Mouse (Mus musculus) neural tube, embryonic 12.5 days (tissue): ENCODE data around the gene Aak1. TPM values are rescaled to one million over a fixed set of nuclear protein-coding genes. Genes with fewer than 3 reads are reported as not detected.
"Not testable (repeated sequence)": the region's sequence is repeated elsewhere in the genome, so short reads cannot be mapped to it uniquely, and the experiment has no call there.

Source experiments
- ATAC-seq: fragments of 200-750 bp; cut with Nextera tagmentation; 2 replicates; pipeline ENCODE4 v1.8.0; 2017; ENCODE audit warnings: low read depth, mild to moderate bottlenecking, moderate TSS enrichment, moderate library complexity; ENCODE audit not compliant: low FRiP score
- H3K27ac ChIP-seq: fragments of 300-500 bp; sonication (generic); 2 replicates; pipeline ENCODE4 v1.5.1; 2016
- H3K27me3 ChIP-seq: fragments of 300-500 bp; sonication (generic); replicated peaks from 2 replicates; pipeline ENCODE4 v1.6.1; 2016; ENCODE audit warnings: mild to moderate bottlenecking
- H3K36me3 ChIP-seq: fragments of 300-500 bp; sonication (generic); 2 replicates; pipeline ENCODE4 v1.6.1; 2016; ENCODE audit warnings: mild to moderate bottlenecking
- H3K4me1 ChIP-seq: fragments of 300-500 bp; sonication (generic); 2 replicates; pipeline ENCODE4 v1.6.1; 2016
- H3K4me2 ChIP-seq: fragments of 300-500 bp; sonication (generic); replicated peaks from 2 replicates; pipeline ENCODE4 v1.6.1; 2016; ENCODE audit warnings: mild to moderate bottlenecking
- H3K4me3 ChIP-seq: fragments of 300-500 bp; sonication (generic); 2 replicates; pipeline ENCODE4 v1.5.1; 2016
- H3K9ac ChIP-seq: fragments of 300-500 bp; sonication (generic); 2 replicates; pipeline ENCODE4 v1.6.1; 2016; ENCODE audit warnings: mild to moderate bottlenecking
- H3K9me3 ChIP-seq: fragments of 300-500 bp; sonication (generic); 2 replicates; pipeline ENCODE4 v1.6.1; 2016; ENCODE audit warnings: mild to moderate bottlenecking
- WGBS: fragments of 180-500 bp; shearing (Covaris S2); methylation state at CpG from one replicate; pipeline ENCODE4 v1.1.7; 2016; 5-methylcytosine and 5-hydroxymethylcytosine counted together
- polyA plus RNA-seq: library from polyadenylated mRNA; unstranded; fragments of >200 nt; fragmentation: Nextera tagmentation; extraction: Ambion mirVana; gene quantifications from 2 replicates; pipeline ENCODE4 v1.2.1, GENCODE M21; 2016

Gene Aak1
- polyA plus RNA-seq, 1 experiment from 2014 or later = 34.6 TPM

DNA sequence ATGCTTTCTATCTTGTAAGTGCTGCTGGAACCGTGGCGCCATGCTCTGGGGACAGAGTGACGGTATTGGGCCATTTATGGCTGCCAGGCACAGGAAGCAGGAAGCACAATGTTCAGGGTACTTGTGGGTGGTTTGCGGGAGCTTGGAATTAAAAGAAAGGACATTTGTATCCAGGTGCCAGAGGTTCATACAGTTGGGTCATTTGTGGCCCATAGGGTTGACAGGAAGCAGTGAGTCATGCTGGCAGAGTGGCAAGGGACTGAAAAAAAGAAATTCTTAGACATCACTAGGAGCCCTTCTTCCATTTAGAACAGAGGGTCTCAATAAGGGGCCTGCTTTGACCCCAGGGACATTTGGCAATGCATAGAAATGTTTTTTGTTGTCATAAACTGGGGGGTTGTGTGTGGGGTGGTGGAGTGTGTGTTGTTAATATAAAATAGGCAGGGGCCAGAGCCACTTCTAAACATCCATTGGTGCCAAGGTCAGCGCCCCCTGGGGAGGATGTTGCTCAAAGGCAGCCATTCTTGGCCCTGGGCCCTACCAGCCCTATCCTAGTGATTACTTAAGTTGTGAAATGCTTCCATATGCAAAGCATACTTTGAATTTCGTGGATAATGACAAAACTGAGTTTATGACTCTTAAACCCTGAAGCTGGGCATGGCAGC lies 25.5 kb downstream of the Aak1 start:
- Histone ChIP-seq H3K4me2 (no peak overlapping the region), H3K9ac (no peak overlapping the region), H3K4me3 (no peak overlapping the region), H3K36me3 (no peaks in the 10 kb centered on the region), H3K9me3 (no peaks in the 10 kb centered on the region), H3K27ac (no peak overlapping the region), H3K4me1 (peaks cover 7% of the 10 kb centered on the region; the same call in 1 of the 2 replicates), H3K27me3 (no peaks in the 10 kb centered on the region)
- no peak for ATAC-seq
- WGBS = 87% methylated on average over 6 of the region's 6 CpGs

- WGBS = 24% methylated on average over 1 of the region's 1 CpGs
Measured at GRCm38 (mm10) chr6:86876451-86876850, 27.1 kb downstream of the Aak1 start.

DNA sequence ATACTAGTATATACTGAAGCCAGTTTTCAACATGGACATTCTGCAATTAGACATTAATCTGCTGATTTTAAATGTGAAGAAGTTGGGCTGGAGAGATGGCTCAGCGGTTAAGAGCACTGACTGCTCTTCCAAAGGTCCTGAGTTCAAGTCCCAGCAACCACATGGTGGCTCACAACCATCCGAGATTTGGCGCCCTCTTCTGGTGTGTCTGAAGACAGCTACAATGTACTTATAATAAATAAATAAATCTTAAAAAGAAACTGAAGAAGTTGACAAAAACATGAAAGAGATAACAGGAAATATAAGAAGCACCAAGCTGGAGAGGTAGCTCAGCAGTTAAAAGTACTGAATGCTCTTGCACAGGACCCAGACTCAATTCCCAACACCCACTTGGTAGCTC lies 29.3 kb downstream of the Aak1 start:
- 91% methylated on average over 3 of the region's 3 CpGs for WGBS
- not testable (repeated sequence) for H3K4me3 ChIP-seq, H3K36me3 ChIP-seq, H3K27me3 ChIP-seq, H3K9me3 ChIP-seq, H3K9ac ChIP-seq, H3K4me1 ChIP-seq, H3K4me2 ChIP-seq, H3K27ac ChIP-seq, ATAC-seq

More at GRCm38 (mm10) chr6:86876451-86876850, 27.1 kb downstream of the Aak1 start:
- H3K9me3 ChIP-seq = no peaks in the 10 kb centered on the region
- ATAC-seq = no peak
- H3K4me1 ChIP-seq = peaks cover 7% of the 10 kb centered on the region; the same call in 1 of the 2 replicates
- no peak overlapping the region for H3K27ac ChIP-seq
- H3K27me3 ChIP-seq = no peaks in the 10 kb centered on the region
- H3K36me3 ChIP-seq = no peaks in the 10 kb centered on the region
- H3K9ac ChIP-seq = no peak overlapping the region
- no peak overlapping the region for H3K4me2 ChIP-seq
- H3K4me3 ChIP-seq = no peak overlapping the region

DNA sequence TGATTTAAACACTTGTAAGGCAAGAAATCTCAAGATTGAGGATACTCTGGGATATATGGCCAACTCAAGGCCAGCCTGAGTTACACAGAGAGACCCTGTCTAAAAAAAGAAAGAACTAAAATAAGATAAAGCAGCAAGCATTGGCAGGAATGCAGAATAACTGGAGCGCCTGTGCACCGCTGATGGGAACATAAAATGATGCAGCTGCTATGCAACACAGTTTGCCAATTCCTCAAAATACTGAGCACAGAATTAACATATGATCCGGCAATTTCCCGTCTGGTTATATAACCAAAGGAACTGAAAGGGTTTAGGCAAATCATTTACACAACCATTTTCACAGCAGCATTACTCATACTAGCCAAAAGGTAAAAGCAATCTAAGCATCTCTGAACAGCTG lies 30.0 kb downstream of the Aak1 start:
- no peak for ATAC-seq
- no peaks in the 10 kb centered on the region for H3K9me3 ChIP-seq
- H3K4me3 ChIP-seq = no peak overlapping the region
- peaks cover 7% of the 10 kb centered on the region; the same call in 1 of the 2 replicates for H3K4me1 ChIP-seq
- WGBS = 94% methylated on average over 4 of the region's 4 CpGs
- H3K27me3 ChIP-seq = no peaks in the 10 kb centered on the region
- no peak overlapping the region for H3K9ac ChIP-seq
- H3K36me3 ChIP-seq = no peaks in the 10 kb centered on the region
- H3K27ac ChIP-seq = no peak overlapping the region
- H3K4me2 ChIP-seq = no peak overlapping the region

DNA sequence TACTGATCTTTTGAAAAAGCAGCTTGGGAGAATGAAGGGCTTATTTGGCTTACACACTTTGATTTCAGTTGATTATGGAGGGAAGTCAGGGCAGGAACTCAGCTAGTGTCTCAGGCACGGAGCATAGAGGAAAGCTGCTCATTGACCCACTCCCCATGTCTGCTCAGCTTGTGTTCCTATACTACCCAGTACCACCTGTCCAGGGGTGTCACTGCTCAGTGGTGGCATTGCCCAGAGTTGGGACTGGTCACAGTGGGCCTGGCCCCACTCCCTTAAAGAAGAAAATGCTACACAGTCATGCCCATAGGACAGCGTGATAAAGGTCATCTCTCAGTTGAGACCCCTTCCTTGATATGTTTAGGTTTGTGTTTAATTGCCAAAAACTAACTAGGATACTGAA lies 34.9 kb downstream of the Aak1 start:
- Histone ChIP-seq H3K4me3 (no peak overlapping the region), H3K9me3 (no peaks in the 10 kb centered on the region), H3K27ac (no peak overlapping the region), H3K36me3 (no peaks in the 10 kb centered on the region), H3K4me2 (no peak overlapping the region), H3K4me1 (no peaks in the 10 kb centered on the region), H3K9ac (no peak overlapping the region), H3K27me3 (no peaks in the 10 kb centered on the region)
- WGBS = 88% methylated on average over 2 of the region's 2 CpGs
- no peak for ATAC-seq

DNA sequence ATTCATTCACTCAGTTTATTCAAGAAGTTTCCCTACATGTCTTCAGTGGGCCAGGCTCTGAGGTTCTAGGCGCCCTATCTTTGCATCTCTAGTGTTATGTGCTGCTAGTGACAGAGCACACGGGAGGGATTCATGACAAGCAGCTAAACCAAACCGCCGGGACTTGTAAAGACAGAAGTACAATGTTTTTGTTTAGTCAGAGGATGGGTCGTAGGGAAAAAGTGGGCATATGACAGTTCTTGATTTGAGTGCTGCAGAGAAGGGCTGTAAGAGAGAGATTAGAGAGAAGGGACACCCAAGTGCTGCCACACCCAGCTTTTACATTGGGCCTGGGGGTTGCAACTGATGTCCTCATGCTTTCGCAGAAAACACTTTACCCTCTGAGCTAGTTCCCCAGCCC lies 35.4 kb downstream of the Aak1 start:
- no peak overlapping the region for H3K4me3 ChIP-seq
- no peak overlapping the region for H3K9ac ChIP-seq
- H3K36me3 ChIP-seq = no peaks in the 10 kb centered on the region
- no peak for ATAC-seq
- H3K4me2 ChIP-seq = no peak overlapping the region
- H3K4me1 ChIP-seq = no peaks in the 10 kb centered on the region
- no peak overlapping the region for H3K27ac ChIP-seq
- no peaks in the 10 kb centered on the region for H3K27me3 ChIP-seq
- WGBS = 92% methylated on average over 6 of the region's 6 CpGs
- H3K9me3 ChIP-seq = no peaks in the 10 kb centered on the region

- WGBS = 87% methylated on average over 6 of the region's 6 CpGs
- H3K36me3 ChIP-seq = peaks cover 3% of the 10 kb centered on the region; the same call in 1 of the 2 replicates
- no peak overlapping the region for H3K27ac ChIP-seq
- no peak overlapping the region for H3K4me3 ChIP-seq
- H3K27me3 ChIP-seq = no peaks in the 10 kb centered on the region
- ATAC-seq = no peak
- no peaks in the 10 kb centered on the region for H3K9me3 ChIP-seq
- H3K4me2 ChIP-seq = no peak overlapping the region
- no peak overlapping the region for H3K9ac ChIP-seq
- no peaks in the 10 kb centered on the region for H3K4me1 ChIP-seq
Measured at GRCm38 (mm10) chr6:86885816-86886529, 36.7 kb downstream of the Aak1 start.

GRCm38 (mm10) chr6:86886803-86887202 lies 37.5 kb downstream of the Aak1 start:
- Histone ChIP-seq H3K9me3 (no peaks in the 10 kb centered on the region), H3K36me3 (peaks cover 3% of the 10 kb centered on the region; the same call in 1 of the 2 replicates), H3K4me2 (no peak overlapping the region), H3K4me3 (no peak overlapping the region), H3K9ac (no peak overlapping the region), H3K27ac (no peak overlapping the region), H3K4me1 (no peaks in the 10 kb centered on the region), H3K27me3 (no peaks in the 10 kb centered on the region)
- ATAC-seq = no peak
- WGBS = 88% methylated on average over 4 of the region's 4 CpGs

GRCm38 (mm10) chr6:86897520-86897919 lies 48.2 kb downstream of the Aak1 start:
- no peak for ATAC-seq
- H3K9ac ChIP-seq = no peak overlapping the region
- no peaks in the 10 kb centered on the region for H3K36me3 ChIP-seq
- H3K9me3 ChIP-seq = no peaks in the 10 kb centered on the region
- H3K27ac ChIP-seq = no peak overlapping the region
- no peak overlapping the region for H3K4me2 ChIP-seq
- 95% methylated on average over 6 of the region's 6 CpGs for WGBS
- no peaks in the 10 kb centered on the region for H3K27me3 ChIP-seq
- no peak overlapping the region for H3K4me3 ChIP-seq
- H3K4me1 ChIP-seq = no peaks in the 10 kb centered on the region

DNA sequence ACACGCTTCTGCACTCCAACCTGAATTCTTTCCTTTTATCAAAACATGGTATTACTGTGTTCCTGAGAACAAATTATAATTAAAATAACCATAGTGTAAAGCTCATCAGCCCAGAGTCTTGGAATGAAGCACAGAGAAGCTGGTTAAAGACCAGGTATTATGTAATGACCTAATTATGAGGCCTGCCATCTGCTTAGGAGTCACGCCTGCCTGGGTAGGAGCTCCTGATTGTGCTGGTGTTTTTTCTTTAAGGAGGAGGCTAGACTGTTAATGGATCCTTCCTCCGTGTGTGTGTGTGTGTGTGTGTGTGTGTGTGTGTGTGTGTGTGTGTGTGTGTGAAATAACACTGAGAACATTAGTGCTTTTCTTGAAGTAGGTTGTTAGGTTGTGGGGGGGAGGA lies 49.7 kb downstream of the Aak1 start:
- H3K36me3 ChIP-seq = no peaks in the 10 kb centered on the region
- no peak overlapping the region for H3K4me3 ChIP-seq
- H3K9ac ChIP-seq = no peak overlapping the region
- 65% methylated on average over 3 of the region's 3 CpGs for WGBS
- no peak for ATAC-seq
- no peaks in the 10 kb centered on the region for H3K27me3 ChIP-seq
- H3K4me1 ChIP-seq = no peaks in the 10 kb centered on the region
- no peak overlapping the region for H3K4me2 ChIP-seq
- H3K9me3 ChIP-seq = no peaks in the 10 kb centered on the region
- H3K27ac ChIP-seq = no peak overlapping the region

DNA sequence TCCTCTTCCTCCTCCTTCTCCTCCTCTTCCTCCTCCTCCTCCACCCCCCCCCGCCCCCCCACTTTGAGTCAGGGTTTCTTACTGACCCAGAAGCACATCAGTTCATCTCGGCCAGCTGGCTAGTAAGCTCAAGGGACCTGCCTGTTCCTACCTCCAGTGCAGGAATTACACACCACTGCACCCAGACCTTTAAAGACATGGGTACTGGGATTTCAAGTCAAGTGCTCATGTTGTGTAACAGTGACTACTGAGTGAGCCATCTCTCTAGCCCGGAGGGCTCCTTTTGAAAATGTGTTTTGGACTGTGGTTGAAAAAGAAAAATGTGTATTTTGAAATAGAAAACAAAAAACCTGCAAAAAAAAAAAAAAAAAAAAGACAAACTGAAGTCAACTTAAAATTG lies 50.6 kb downstream of the Aak1 start:
- H3K9me3 ChIP-seq = no peaks in the 10 kb centered on the region
- H3K4me1 ChIP-seq = no peaks in the 10 kb centered on the region
- no peak overlapping the region for H3K4me3 ChIP-seq
- 86% methylated on average over 3 of the region's 3 CpGs for WGBS
- no peak overlapping the region for H3K9ac ChIP-seq
- no peak overlapping the region for H3K27ac ChIP-seq
- H3K36me3 ChIP-seq = no peaks in the 10 kb centered on the region
- H3K4me2 ChIP-seq = no peak overlapping the region
- H3K27me3 ChIP-seq = no peaks in the 10 kb centered on the region
- no peak for ATAC-seq

- H3K27me3 ChIP-seq = no peaks in the 10 kb centered on the region
- WGBS = 94% methylated on average over 3 of the region's 3 CpGs
- no peak overlapping the region for H3K4me2 ChIP-seq
- no peaks in the 10 kb centered on the region for H3K36me3 ChIP-seq
- no peaks in the 10 kb centered on the region for H3K9me3 ChIP-seq
- H3K4me1 ChIP-seq = no peaks in the 10 kb centered on the region
- ATAC-seq = no peak
- H3K4me3 ChIP-seq = no peak overlapping the region
- no peak overlapping the region for H3K9ac ChIP-seq
- H3K27ac ChIP-seq = no peak overlapping the region
Measured at GRCm38 (mm10) chr6:86900546-86900945, 51.2 kb downstream of the Aak1 start.

DNA sequence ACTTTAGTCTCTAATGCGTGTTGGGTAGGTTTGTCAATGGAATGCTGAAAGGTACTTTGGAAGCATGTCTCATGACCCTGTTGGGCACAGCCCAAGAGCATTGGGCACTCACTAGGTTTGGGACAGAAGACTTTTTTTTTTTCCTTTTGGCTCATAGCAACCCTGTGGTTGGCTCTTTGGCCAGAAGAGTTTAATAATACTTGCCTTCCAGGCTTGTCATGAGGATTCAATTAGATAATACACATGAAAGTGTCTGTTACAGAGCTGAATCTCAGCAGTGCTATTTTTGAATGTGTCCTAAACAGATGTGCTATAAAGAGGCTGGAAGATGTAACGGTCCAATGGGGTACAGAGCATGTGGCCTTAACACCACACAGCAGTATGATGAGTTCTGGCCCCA lies 56.2 kb downstream of the Aak1 start:
- 93% methylated on average over 2 of the region's 2 CpGs for WGBS
- Histone ChIP-seq H3K4me3 (no peak overlapping the region), H3K9ac (no peak overlapping the region), H3K27me3 (no peaks in the 10 kb centered on the region), H3K4me2 (no peak overlapping the region), H3K27ac (no peak overlapping the region), H3K9me3 (no peaks in the 10 kb centered on the region), H3K4me1 (no peaks in the 10 kb centered on the region), H3K36me3 (no peaks in the 10 kb centered on the region)
- no peak for ATAC-seq
